Mouse (Mus musculus): ENCODE measurements around the gene Leng1. TPM values are rescaled to one million over a fixed set of nuclear protein-coding genes. Genes with fewer than 3 reads are reported as not detected.

The Leng1 gene
- polyA plus RNA-seq (2017; shearing (Covaris generic)): 28.2 TPM

DNA sequence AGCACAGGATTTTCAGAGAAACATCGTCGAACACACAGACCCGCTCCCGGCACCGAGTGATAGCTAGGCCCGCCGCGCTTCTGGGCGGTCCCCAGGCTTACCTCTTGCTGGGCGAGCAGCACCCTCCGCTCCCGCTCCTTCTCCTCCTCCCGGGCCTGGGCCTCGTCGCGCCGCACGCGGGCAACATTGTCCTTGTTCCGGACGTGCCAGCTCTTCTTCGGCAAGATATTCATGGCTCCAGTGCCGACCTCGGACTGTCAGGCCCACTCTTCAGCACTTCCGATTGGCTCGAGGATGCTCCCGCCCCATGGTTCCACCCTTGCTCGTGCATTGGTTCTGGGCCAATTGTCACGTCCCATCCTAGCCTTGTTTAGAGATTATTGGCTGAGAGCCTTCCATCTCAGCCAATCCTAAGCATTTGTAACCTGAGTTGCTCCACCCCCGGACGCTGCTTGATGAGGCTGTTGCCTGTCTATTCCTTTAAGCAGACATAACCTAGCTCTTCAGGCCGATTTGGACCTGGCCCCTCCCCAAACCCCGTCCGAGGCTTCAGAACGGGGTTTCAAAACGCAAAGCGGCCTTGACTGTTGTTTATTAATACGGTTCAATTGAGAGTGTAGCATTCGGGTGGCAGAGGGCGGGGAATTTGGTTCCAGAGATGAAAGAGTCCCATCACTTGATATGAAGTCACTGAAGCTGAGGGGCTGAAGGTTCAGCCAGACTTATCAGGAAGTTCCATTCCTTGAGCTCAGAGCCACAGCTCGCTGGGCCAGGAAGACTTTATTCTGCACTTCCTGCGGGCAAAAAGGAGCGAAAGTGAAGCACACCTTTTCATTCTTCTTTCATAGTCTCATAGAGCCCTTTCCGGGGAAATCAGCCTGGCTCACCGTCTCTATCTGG, at the start of gene Leng1:
Leng1 (minus strand) TSS at position 626 of the 900 bp plus-strand sequence.

DNA sequence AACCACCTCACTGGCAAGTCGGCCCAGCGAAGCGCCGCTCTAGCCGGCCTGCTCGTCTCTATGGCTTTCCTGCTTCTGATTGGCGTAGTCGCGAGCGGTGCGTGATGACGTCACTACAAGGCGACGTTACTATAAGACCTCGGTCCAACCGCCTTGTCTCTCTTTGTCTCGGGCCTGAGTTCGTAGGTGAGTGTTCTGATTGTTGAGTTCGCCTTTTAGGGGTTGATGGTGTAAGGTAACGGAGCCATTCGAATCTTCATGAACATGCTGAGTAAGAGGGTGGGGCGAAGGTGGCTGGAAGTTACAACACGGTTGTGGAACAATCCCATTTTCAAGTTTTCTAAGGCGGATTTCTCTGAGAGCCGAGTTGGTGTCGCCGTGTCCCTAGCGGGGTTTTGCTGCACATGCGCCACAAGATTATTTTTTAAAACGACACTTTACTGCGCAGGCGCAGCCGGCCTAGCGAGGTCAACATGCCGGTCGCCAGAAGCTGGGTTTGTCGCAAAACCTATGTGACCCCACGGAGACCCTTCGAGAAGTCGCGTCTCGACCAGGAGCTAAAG, 38.3 kb upstream of the Leng1 start, which contains the start of gene Rps9:
Rps9 (plus strand) TSS at position 115 of the 563 bp plus-strand sequence.

DNA sequence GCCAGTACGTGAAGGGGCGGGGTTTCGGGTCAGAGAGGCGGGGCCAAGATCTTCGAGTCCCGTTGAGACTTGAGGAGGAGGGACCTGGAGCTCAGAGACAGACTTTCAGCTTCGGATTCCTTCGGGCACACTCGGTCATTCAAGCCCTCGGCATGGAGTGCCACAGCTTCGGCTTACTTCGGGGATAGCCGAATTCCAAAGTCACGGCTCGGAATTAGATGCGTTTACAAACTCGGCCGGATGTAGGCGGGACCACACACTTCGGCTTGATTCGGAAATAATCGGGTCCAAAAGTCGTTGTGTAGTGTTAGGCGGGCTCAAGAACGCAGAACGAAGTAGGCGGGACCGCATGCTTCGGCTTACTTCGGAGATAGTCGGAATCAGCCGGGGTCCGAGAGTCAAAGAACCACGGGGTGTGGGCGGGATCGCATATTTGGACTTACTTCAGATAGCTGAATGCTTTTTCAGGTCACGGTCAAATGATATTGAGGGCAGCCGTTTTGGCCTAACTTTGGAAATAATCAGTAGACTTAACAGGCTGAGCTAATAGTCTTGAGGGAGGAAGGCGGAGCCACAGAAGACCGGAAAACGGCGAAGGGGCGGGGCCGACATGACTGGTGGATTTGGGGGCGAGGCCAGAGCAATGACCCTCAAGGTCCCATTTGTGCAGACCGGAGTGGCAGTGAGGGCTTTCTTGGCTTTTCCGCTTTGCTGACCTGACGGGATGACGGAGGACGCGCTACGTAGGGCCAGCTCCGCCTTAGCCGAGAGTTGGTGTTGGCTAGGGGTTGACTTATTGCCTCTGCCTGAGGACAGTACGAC, 27.6 kb upstream of the Leng1 start, which contains the start of gene Mboat7:
Mboat7 (minus strand) TSS at position 537 of the 822 bp plus-strand sequence.

DNA sequence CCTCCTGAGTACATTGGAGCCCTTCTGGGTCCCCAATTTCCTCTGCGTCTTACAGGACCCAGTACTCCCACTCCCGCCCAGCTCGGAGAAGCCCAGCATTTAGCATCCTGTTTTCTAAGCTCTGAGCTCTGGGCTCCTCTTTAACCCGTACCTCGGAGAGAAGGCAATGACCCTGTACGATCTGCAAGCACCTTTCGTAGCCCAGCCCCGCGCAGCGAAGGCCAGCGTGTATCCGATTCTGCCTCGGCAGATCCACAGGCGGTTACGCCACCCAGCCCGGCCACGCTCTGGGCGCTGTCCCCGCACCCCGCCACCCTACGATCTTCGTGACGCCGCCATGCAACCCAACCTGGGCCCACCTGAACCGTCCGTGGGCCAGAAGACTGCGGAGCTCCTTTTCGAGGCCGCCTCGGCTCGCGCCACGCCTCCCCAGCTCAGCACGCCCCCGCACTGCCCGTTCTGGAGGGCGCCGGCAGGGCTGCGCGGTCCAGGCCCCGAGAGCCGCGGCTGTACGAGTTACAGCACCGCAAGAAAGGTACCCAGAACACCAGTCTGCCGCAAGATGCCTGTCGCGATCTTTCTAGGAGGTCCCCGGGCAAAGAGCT, 26.8 kb upstream of the Leng1 start, which contains the start of gene Tsen34:
Tsen34 (plus strand) TSS at position 482 of the 605 bp plus-strand sequence.

DNA sequence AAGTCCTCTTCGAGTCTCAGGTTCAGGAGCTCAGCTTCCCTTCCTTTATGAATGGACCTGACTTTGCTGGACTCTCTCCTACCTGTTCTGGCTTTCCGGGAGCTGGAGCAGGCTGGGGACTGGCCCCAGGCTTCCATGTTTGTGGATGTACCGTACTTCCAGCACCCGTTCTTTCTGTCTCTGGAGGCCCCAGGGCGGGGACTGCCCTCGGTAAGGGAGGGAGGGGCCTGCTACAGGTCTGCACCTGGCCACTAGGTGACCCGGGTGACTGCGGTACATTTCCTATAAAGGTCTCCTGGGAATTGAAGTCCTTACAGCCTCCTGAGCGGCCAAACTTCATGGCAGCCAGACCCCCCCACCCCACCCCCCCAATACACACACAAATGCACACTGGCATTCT, 11.7 kb upstream of the Leng1 start, which contains the start of gene Tmc4:
Tmc4 (minus strand) TSS at position 212 of the 400 bp plus-strand sequence.

DNA sequence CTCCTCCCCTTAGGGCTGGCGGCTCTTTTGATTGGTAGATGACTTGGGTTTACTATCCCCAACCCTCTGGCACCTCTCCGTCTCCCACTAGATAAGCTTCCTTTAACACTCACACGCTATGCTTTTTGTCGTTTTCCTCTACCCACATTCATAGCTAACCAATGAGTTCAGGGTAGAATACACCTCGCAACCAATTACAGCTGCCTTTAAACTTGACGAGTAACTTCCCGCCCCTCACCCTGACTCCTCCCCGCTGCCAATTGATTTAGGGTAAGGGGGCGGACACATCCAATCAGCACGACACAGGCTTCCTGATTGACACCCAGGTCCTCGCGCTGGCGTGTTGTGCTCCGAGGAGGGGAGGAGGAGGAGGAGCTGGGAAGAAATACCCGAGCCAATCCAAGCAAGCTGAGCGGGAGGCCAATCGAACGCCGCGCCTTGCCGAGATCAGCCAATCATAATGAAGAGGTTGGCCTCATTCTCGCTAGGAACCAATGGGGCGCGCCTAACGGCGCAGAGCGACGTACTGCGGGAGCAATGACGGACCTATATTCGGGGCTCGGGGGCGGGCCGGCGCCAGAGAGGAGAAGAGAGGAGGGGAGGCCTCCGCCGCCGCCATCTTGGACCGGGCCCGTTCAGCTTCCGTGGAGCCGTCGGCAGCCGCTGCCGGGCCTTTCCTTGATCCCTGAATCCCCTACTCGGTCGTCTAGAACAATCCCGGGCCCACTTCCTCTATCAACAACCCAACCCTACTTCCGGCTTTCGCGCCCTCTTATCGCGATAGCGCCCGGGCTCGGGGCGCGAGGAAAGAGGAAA, 20.8 kb downstream of the Leng1 start, which contains the start of gene Cnot3:
Cnot3 (plus strand) TSS at position 597 of the 816 bp plus-strand sequence.

DNA sequence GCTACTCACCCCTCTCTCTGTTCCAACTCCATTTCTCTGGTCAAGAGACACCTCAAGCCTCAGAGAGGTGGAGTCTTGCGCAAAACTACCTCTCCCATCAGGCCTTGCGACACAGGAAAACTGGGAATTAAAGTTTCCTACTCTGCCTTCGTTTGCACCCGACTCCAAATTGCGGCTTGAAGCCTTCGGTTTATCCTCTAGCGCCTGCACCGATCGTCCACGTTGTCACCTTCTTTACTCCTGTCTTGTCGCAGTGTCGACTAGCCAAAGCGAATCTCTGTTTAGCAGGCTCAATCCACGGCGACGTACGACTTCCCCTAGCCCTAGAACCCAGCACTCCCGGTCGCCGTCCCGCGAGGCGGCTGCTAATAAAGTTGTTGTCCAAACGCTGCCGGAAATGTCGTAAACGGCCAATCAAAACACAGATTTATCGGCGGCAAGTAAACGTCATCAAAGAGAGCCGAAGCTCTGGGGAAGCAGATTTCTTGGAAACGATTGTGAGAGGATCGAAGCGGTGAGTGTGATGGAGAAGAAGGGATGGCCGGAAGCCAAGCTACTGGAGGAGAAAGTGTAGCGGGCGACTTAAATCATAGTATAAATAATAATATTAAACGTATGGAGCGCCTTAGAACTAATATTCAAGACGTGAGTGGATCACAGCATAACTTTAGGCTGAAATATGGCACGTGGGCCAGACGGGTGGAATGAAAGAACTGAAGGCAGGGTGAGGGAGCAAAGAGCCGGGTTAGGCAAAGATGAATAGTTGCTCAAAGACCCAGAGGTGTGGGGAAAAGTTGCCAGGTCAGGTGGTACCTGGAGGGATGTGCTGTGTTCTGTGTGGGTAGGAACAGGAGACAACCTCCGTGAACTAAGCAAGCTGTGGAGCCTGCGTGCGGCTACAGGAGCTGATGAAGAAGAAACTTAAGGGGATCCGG, 35.8 kb downstream of the Leng1 start, which contains the start of the genes Tfpt and Prpf31:
Tfpt (minus strand) TSS at position 387 of the 935 bp plus-strand sequence.
Prpf31 (plus strand) TSS at position 443 of the 935 bp plus-strand sequence.

DNA sequence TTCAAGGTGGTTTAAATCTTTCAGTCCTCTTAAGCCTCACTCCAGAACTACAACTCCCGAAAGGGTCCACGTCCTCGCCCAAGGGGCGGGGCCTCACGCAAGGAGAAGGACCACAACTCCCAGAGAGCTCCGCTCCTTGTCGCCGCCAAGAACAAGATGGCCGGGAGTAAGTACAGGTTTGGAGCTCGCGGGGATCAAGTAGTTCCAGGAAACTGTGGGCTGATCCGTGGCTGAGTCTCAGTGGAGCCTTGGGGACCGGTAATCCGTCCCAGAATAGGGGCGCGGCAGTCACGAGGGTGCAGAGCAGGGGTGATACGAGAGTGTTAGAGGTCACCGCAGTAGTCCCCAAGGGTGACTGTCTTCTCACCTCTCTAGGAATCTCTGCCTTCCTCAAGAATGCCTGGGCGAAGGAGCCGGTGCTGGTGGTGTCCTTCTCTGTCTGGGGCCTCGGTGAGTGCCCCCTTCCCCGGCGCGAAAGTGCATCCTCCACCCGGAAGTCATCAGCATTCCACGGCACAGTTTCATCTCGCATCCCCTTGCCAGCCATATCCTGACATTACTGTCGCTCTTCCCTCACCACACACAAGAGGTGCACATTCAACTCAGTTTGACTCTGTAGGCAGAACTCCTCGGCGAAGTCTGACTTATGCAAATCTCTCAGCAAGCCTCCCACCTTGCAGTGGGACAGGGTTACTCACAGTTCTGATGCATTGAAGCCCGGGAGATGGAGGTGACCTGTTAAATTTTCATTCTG, 48.2 kb downstream of the Leng1 start, which contains the start of gene Ndufa3:
Ndufa3 (plus strand) TSS at position 132 of the 754 bp plus-strand sequence.

DNA sequence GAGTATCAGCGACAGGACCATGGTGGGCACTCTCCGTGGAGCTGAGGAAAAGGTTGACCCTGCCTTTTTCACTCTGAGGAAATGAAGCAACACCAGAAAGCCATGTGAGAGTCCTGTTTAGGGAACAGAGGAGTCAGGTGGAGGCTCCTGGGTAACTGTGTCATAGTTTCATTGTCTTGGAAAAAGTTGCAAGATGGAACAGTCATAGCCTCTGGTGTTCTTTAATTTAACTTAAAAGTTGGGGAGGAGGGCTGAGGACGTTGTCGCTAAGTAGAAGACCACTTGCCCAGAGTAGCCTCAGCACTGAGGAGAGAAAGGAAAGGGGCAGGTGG, 49.6 kb downstream of the Leng1 start, which contains the start of gene Oscar:
Oscar (minus strand) TSS at position 101 of the 332 bp plus-strand sequence.

Other genes starting within 250 kb of the Leng1 start
- gene Cacng6, start 241.6 kb downstream of the Leng1 start, polyA plus RNA-seq (2017; shearing (Covaris generic)): not detected
- not detected for gene Tarm1, start 163.2 kb downstream of the Leng1 start, polyA plus RNA-seq (2017; shearing (Covaris generic))
- 0.19 TPM for gene Oscar, start 49.7 kb downstream of the Leng1 start, polyA plus RNA-seq (2017; shearing (Covaris generic))
- gene Ndufa3, start 48.5 kb downstream of the Leng1 start, polyA plus RNA-seq (2017; shearing (Covaris generic)): 285 TPM
- gene Tfpt, start 35.9 kb downstream of the Leng1 start, polyA plus RNA-seq (2017; shearing (Covaris generic)): 26.4 TPM
- gene Prpf31, start 35.9 kb downstream of the Leng1 start, polyA plus RNA-seq (2017; shearing (Covaris generic)): 48.7 TPM
- gene Cnot3, start 20.6 kb downstream of the Leng1 start, polyA plus RNA-seq (2017; shearing (Covaris generic)): 93.3 TPM
- 4.5 TPM for gene Tmc4, start 11.7 kb upstream of the Leng1 start, polyA plus RNA-seq (2017; shearing (Covaris generic))
- gene Tsen34, start 27.0 kb upstream of the Leng1 start, polyA plus RNA-seq (2017; shearing (Covaris generic)): 23.0 TPM
- 86.5 TPM for gene Mboat7, start 27.7 kb upstream of the Leng1 start, polyA plus RNA-seq (2017; shearing (Covaris generic))
- gene Rps9, start 38.2 kb upstream of the Leng1 start, polyA plus RNA-seq (2017; shearing (Covaris generic)): 2,509 TPM
- 0.12 TPM for gene Pirb, start 54.6 kb upstream of the Leng1 start, polyA plus RNA-seq (2017; shearing (Covaris generic))
- gene Gm15448, start 159.8 kb upstream of the Leng1 start, polyA plus RNA-seq (2017; shearing (Covaris generic)): not detected
- gene Pira2, start 179.2 kb upstream of the Leng1 start, polyA plus RNA-seq (2017; shearing (Covaris generic)): not detected
- not detected for gene Gm14548, start 232.3 kb upstream of the Leng1 start, polyA plus RNA-seq (2017; shearing (Covaris generic))
- not detected for gene Lilra6, start 249.7 kb upstream of the Leng1 start, polyA plus RNA-seq (2017; shearing (Covaris generic))

All from naive thymus-derived CD4-positive, alpha-beta T cell, adult 5 months (primary cell).